Mouse (Mus musculus) heart, adult 8-10 months (tissue): ENCODE data around the gene Ndc1. TPM values are rescaled to one million over a fixed set of nuclear protein-coding genes. Genes with fewer than 3 reads are reported as not detected.

Experiments
- DNase-seq: peaks from one replicate; pipeline ENCODE4 v3.0.0; 2022; ENCODE audit warnings: low spot score
- microRNA-seq: library from miRNA; unstranded; fragments of <30 nt; microRNA quantifications from one replicate; pipeline ENCODE4 v1.2.0, GENCODE M21; 2022
- total RNA-seq, 4 experiments: library from RNA; stranded (reverse); gene quantifications; 2 replicates each; pipeline ENCODE4 v1.2.4; 2022

Gene Ndc1
- total RNA-seq, 4 experiments from 2014 or later, result 9.7 to 12.6 (median 10.7) TPM

GRCm38 (mm10) chr4:107442288-107442687 lies 74.7 kb downstream of the Ndc1 start:
- no peak for DNase-seq

- DNase-seq, result no peak
Measured at GRCm38 (mm10) chr4:107442891-107443483, 75.4 kb downstream of the Ndc1 start.

- DNase-seq, result no peak
Measured at GRCm38 (mm10) chr4:107443621-107444020, 76.0 kb downstream of the Ndc1 start.

GRCm38 (mm10) chr4:107448481-107448880 lies 80.9 kb downstream of the Ndc1 start:
- no peak for DNase-seq

- DNase-seq, result no peak
Measured at GRCm38 (mm10) chr4:107449519-107449918, 81.9 kb downstream of the Ndc1 start.

- no peak for DNase-seq
Measured at GRCm38 (mm10) chr4:107452266-107453015, 84.9 kb downstream of the Ndc1 start.

- peak; percentile 62 for DNase-seq
Measured at GRCm38 (mm10) chr4:107453141-107453984, 85.8 kb downstream of the Ndc1 start.

- DNase-seq, result no peak
Measured at GRCm38 (mm10) chr4:107457602-107458001, 90.0 kb downstream of the Ndc1 start.

- no peak for DNase-seq
Measured at GRCm38 (mm10) chr4:107458907-107459306, 91.3 kb downstream of the Ndc1 start.

GRCm38 (mm10) chr4:107459461-107459860 lies 91.9 kb downstream of the Ndc1 start:
- DNase-seq, result no peak

- no peak for DNase-seq
Measured at GRCm38 (mm10) chr4:107460468-107460867, 92.9 kb downstream of the Ndc1 start.

Small RNA genes within 50 kb of the gene (microRNA-seq; reads per million reads assigned to microRNA genes)
- gene Gm24804, result not detected

Other genes starting within 250 kb of the Ndc1 start
- 100 to 1,000 TPM; 121 to 126 (median 122) TPM for gene Tmem59, start 189.4 kb upstream of the Ndc1 start, total RNA-seq
- 10 to 100 TPM; 10.7 to 15.1 (median 12.2) TPM for gene Tceanc2, start 188.7 kb upstream of the Ndc1 start, total RNA-seq
- not detected for gene Ldlrad1, start 158.6 kb upstream of the Ndc1 start, total RNA-seq
- gene Lrrc42, start 114.3 kb upstream of the Ndc1 start, total RNA-seq, result 10 to 100 TPM in 2 of 4 experiments, 1 to 10 TPM in 2; 8.5 to 11.0 (median 10.2) TPM
- 10 to 100 TPM; 10.1 to 12.3 (median 10.2) TPM for gene Hspb11, start 114.2 kb upstream of the Ndc1 start, total RNA-seq
- not detected for gene Dio1, start 60.6 kb upstream of the Ndc1 start, total RNA-seq
- 10 to 100 TPM; 16.6 to 20.3 (median 18.0) TPM for gene Yipf1, start 53.4 kb upstream of the Ndc1 start, total RNA-seq
- under 1 TPM in 2 of 4 experiments, not detected in 2; 0.19 to 0.28 TPM for gene Glis1, start 66.8 kb downstream of the Ndc1 start, total RNA-seq